Mouse (Mus musculus) heart, postnatal 0 days (tissue): ENCODE results near the gene Marveld1.

Experiments used
- CTCF ChIP-seq: IDR thresholded peaks from 2 replicates; pipeline ENCODE4 v1.5.1; 2016; ENCODE audit warnings: antibody characterized with exemption, control low read depth, low read depth
- EP300 ChIP-seq: IDR thresholded peaks from 2 replicates; pipeline ENCODE4 v1.6.1; 2016; ENCODE audit warnings: antibody characterized with exemption, low read depth

DNA sequence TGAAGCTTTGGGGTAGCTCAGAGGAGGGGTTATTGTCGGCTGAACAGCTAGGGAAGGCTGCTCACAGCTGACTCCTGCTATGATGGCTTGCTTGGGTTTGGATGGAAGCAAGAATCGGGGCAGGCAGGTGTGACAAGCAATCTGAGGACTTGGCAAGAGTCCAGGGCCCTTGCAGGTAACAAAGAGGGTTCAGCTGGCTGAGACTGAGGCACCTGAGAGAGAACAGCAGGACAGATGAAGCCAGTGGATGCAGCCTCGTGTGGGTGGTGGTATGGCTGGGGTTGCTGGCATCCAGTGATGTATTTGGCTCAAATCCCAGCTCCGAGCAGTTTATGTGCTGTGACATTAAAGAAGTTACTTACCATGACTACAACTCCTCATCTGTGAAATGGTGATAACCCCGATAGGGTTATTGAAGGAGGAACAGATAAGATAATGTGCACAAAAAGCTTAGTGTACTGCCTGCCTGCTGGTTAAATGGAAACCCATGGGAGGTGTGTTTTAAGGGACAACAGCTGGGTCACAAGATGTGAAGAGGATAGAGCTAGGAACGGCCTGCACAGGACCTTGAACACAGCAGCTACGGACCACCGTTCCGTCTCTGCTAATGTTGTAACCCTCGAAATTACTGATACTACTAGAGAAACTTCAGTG is 22.2 kb downstream of the Marveld1 start:
- no peak for TF ChIP-seq CTCF
- no peak for TF ChIP-seq EP300
